Mouse (Mus musculus): Measurements from ENCODE around the gene Banp. TPM values are rescaled to one million over a fixed set of nuclear protein-coding genes. Genes with fewer than 3 reads are reported as not detected.

Banp gene
- total RNA-seq, 1 experiment from 2014 or later: 88.3 TPM

- no peak for ATAC-seq (ENCODE audit: extremely low read depth, insufficient number of reproducible peaks, low FRiP score, poor library complexity, severe bottlenecking)
Measured at GRCm38 (mm10) chr8:122036325-122036724, 86.8 kb downstream of the Banp start.

- no peak for ATAC-seq (ENCODE audit: extremely low read depth, insufficient number of reproducible peaks, low FRiP score, poor library complexity, severe bottlenecking)
Measured at GRCm38 (mm10) chr8:122037279-122037678, 87.7 kb downstream of the Banp start.

GRCm38 (mm10) chr8:122038076-122038475 lies 88.5 kb downstream of the Banp start:
- no peak for ATAC-seq (ENCODE audit: extremely low read depth, insufficient number of reproducible peaks, low FRiP score, poor library complexity, severe bottlenecking)

- no peak for ATAC-seq (ENCODE audit: extremely low read depth, insufficient number of reproducible peaks, low FRiP score, poor library complexity, severe bottlenecking)
Measured at GRCm38 (mm10) chr8:122039452-122039851, 89.9 kb downstream of the Banp start.

- ATAC-seq (ENCODE audit: extremely low read depth, insufficient number of reproducible peaks, low FRiP score, poor library complexity, severe bottlenecking): no peak
Measured at GRCm38 (mm10) chr8:122047206-122047870, 97.8 kb downstream of the Banp start.

- ATAC-seq (ENCODE audit: extremely low read depth, insufficient number of reproducible peaks, low FRiP score, poor library complexity, severe bottlenecking): no peak
Measured at GRCm38 (mm10) chr8:122049266-122049665, 99.7 kb downstream of the Banp start.

GRCm38 (mm10) chr8:122049923-122050322 lies 100.4 kb downstream of the Banp start:
- ATAC-seq (ENCODE audit: extremely low read depth, insufficient number of reproducible peaks, low FRiP score, poor library complexity, severe bottlenecking): no peak

- no peak for ATAC-seq (ENCODE audit: extremely low read depth, insufficient number of reproducible peaks, low FRiP score, poor library complexity, severe bottlenecking)
Measured at GRCm38 (mm10) chr8:122050620-122051019, 101.1 kb downstream of the Banp start.

- ATAC-seq (ENCODE audit: extremely low read depth, insufficient number of reproducible peaks, low FRiP score, poor library complexity, severe bottlenecking): no peak
Measured at GRCm38 (mm10) chr8:122055321-122055720, 105.8 kb downstream of the Banp start.

- ATAC-seq (ENCODE audit: extremely low read depth, insufficient number of reproducible peaks, low FRiP score, poor library complexity, severe bottlenecking): no peak
Measured at GRCm38 (mm10) chr8:122056113-122056512, 106.6 kb downstream of the Banp start.

GRCm38 (mm10) chr8:122056882-122057281 lies 107.3 kb downstream of the Banp start:
- no peak for ATAC-seq (ENCODE audit: extremely low read depth, insufficient number of reproducible peaks, low FRiP score, poor library complexity, severe bottlenecking)

- no peak for ATAC-seq (ENCODE audit: extremely low read depth, insufficient number of reproducible peaks, low FRiP score, poor library complexity, severe bottlenecking)
Measured at GRCm38 (mm10) chr8:122058510-122058909, 109.0 kb downstream of the Banp start.

GRCm38 (mm10) chr8:122058951-122059350 lies 109.4 kb downstream of the Banp start:
- ATAC-seq (ENCODE audit: extremely low read depth, insufficient number of reproducible peaks, low FRiP score, poor library complexity, severe bottlenecking): no peak

- no peak for ATAC-seq (ENCODE audit: extremely low read depth, insufficient number of reproducible peaks, low FRiP score, poor library complexity, severe bottlenecking)
Measured at GRCm38 (mm10) chr8:122062508-122063223, 113.1 kb downstream of the Banp start.

GRCm38 (mm10) chr8:122064353-122064752 lies 114.8 kb downstream of the Banp start:
- ATAC-seq (ENCODE audit: extremely low read depth, insufficient number of reproducible peaks, low FRiP score, poor library complexity, severe bottlenecking): no peak

- no peak for ATAC-seq (ENCODE audit: extremely low read depth, insufficient number of reproducible peaks, low FRiP score, poor library complexity, severe bottlenecking)
Measured at GRCm38 (mm10) chr8:122067783-122068505, 118.4 kb downstream of the Banp start.

- ATAC-seq (ENCODE audit: extremely low read depth, insufficient number of reproducible peaks, low FRiP score, poor library complexity, severe bottlenecking): no peak
Measured at GRCm38 (mm10) chr8:122068609-122069008, 119.1 kb downstream of the Banp start.

GRCm38 (mm10) chr8:122069281-122069680 lies 119.7 kb downstream of the Banp start:
- no peak for ATAC-seq (ENCODE audit: extremely low read depth, insufficient number of reproducible peaks, low FRiP score, poor library complexity, severe bottlenecking)

- ATAC-seq (ENCODE audit: extremely low read depth, insufficient number of reproducible peaks, low FRiP score, poor library complexity, severe bottlenecking): no peak
Measured at GRCm38 (mm10) chr8:122071193-122071592, 121.6 kb downstream of the Banp start.

- ATAC-seq (ENCODE audit: extremely low read depth, insufficient number of reproducible peaks, low FRiP score, poor library complexity, severe bottlenecking): no peak
Measured at GRCm38 (mm10) chr8:122073964-122074363, 124.4 kb downstream of the Banp start.

All from neutrophil, adult 5-6 weeks (primary cell).